Mouse (Mus musculus): ENCODE measurements around the gene BC035044. TPM values are rescaled to one million over a fixed set of nuclear protein-coding genes. Genes with fewer than 3 reads are reported as not detected.
"Not testable (repeated sequence)": the region's sequence is repeated elsewhere in the genome, so short reads cannot be mapped to it uniquely, and the experiment has no call there.

Gene BC035044
- polyA plus RNA-seq, 1 experiment from 2014 or later, result 0.88 TPM

- no peaks in the 10 kb centered on the region for H3K36me3 ChIP-seq (ENCODE audit: control insufficient read depth, insufficient read depth, low read length)
- 87% methylated on average over 3 of the region's 3 CpGs for WGBS
- H3K27me3 ChIP-seq (ENCODE audit: control insufficient read depth, insufficient read depth, low read length), result no peaks in the 10 kb centered on the region
- DNase-seq (ENCODE audit: low spot score) (no peak), ATAC-seq (replicated peaks; ENCODE audit: low FRiP score) (no peak)
- H3K9ac ChIP-seq (ENCODE audit: low read length), result no peak overlapping the region
- H3K4me2 ChIP-seq (ENCODE audit: low read depth, low read length, severe bottlenecking), result no peak overlapping the region
- no peak overlapping the region for H3K27ac ChIP-seq (ENCODE audit: low read depth, low read length)
- H3K4me3 ChIP-seq (ENCODE audit: low read depth, low read length), result no peak overlapping the region
- H3K4me1 ChIP-seq (replicated peaks; ENCODE audit: control insufficient read depth, insufficient read depth, low read length), result no peaks in the 10 kb centered on the region
- H3K9me3 ChIP-seq (ENCODE audit: control insufficient read depth, low read length), result no peaks in the 10 kb centered on the region
Observed at GRCm38 (mm10) chr6:128895404-128896001, 4.6 kb upstream of the BC035044 start.

- Histone ChIP-seq H3K4me1 (replicated peaks; ENCODE audit: control insufficient read depth, insufficient read depth, low read length) (no peaks in the 10 kb centered on the region), H3K9ac (ENCODE audit: low read length) (no peak overlapping the region), H3K27ac (ENCODE audit: low read depth, low read length) (no peak overlapping the region), H3K27me3 (ENCODE audit: control insufficient read depth, insufficient read depth, low read length) (no peaks in the 10 kb centered on the region), H3K4me2 (ENCODE audit: low read depth, low read length, severe bottlenecking) (no peak overlapping the region), H3K36me3 (ENCODE audit: control insufficient read depth, insufficient read depth, low read length) (no peaks in the 10 kb centered on the region), H3K4me3 (ENCODE audit: low read depth, low read length) (no peak overlapping the region), H3K9me3 (ENCODE audit: control insufficient read depth, low read length) (no peaks in the 10 kb centered on the region)
- ATAC-seq (replicated peaks; ENCODE audit: low FRiP score) (no peak), DNase-seq (ENCODE audit: low spot score) (no peak)
- 78% methylated on average over 5 of the region's 5 CpGs for WGBS
Observed at GRCm38 (mm10) chr6:128888834-128889233, 2.1 kb downstream of the BC035044 start.

- H3K36me3 ChIP-seq (ENCODE audit: control insufficient read depth, insufficient read depth, low read length); H3K4me3 ChIP-seq (ENCODE audit: low read depth, low read length); ATAC-seq (replicated peaks; ENCODE audit: low FRiP score); H3K4me2 ChIP-seq (ENCODE audit: low read depth, low read length, severe bottlenecking); H3K27me3 ChIP-seq (ENCODE audit: control insufficient read depth, insufficient read depth, low read length); DNase-seq (ENCODE audit: low spot score); H3K4me1 ChIP-seq (replicated peaks; ENCODE audit: control insufficient read depth, insufficient read depth, low read length); H3K27ac ChIP-seq (ENCODE audit: low read depth, low read length); H3K9ac ChIP-seq (ENCODE audit: low read length); H3K9me3 ChIP-seq (ENCODE audit: control insufficient read depth, low read length): not testable (repeated sequence)
- 91% methylated on average over 6 of the region's 6 CpGs for WGBS
Observed at GRCm38 (mm10) chr6:128887091-128887790, 3.7 kb downstream of the BC035044 start, which contains the start of gene Clec2i. TSS of gene Clec2i (plus strand) at chr6:128887588.

GRCm38 (mm10) chr6:128871910-128872610, 18.9 kb downstream of the BC035044 start:
- H3K27me3 ChIP-seq (ENCODE audit: control insufficient read depth, insufficient read depth, low read length), result no peaks in the 10 kb centered on the region
- no peaks in the 10 kb centered on the region for H3K4me1 ChIP-seq (replicated peaks; ENCODE audit: control insufficient read depth, insufficient read depth, low read length)
- no peak overlapping the region for H3K9ac ChIP-seq (ENCODE audit: low read length)
- DNase-seq (ENCODE audit: low spot score), result no peak
- no peaks in the 10 kb centered on the region for H3K9me3 ChIP-seq (ENCODE audit: control insufficient read depth, low read length)
- H3K4me3 ChIP-seq (ENCODE audit: low read depth, low read length), result no peak overlapping the region
- no peak overlapping the region for H3K27ac ChIP-seq (ENCODE audit: low read depth, low read length)
- no peak overlapping the region for H3K4me2 ChIP-seq (ENCODE audit: low read depth, low read length, severe bottlenecking)
- WGBS, result 93% methylated on average over 1 of the region's 1 CpGs
- no peak for ATAC-seq (replicated peaks; ENCODE audit: low FRiP score)
- no peaks in the 10 kb centered on the region for H3K36me3 ChIP-seq (ENCODE audit: control insufficient read depth, insufficient read depth, low read length)

GRCm38 (mm10) chr6:128868861-128869260, 22.1 kb downstream of the BC035044 start:
- WGBS, result 9% methylated on average over 3 of the region's 3 CpGs
- Histone ChIP-seq H3K27me3 (ENCODE audit: control insufficient read depth, insufficient read depth, low read length) (no peaks in the 10 kb centered on the region), H3K27ac (ENCODE audit: low read depth, low read length) (no peak overlapping the region), H3K9me3 (ENCODE audit: control insufficient read depth, low read length) (no peaks in the 10 kb centered on the region), H3K9ac (ENCODE audit: low read length) (no peak overlapping the region), H3K4me3 (ENCODE audit: low read depth, low read length) (no peak overlapping the region), H3K4me1 (replicated peaks; ENCODE audit: control insufficient read depth, insufficient read depth, low read length) (no peaks in the 10 kb centered on the region), H3K4me2 (ENCODE audit: low read depth, low read length, severe bottlenecking) (no peak overlapping the region), H3K36me3 (ENCODE audit: control insufficient read depth, insufficient read depth, low read length) (no peaks in the 10 kb centered on the region)
- ATAC-seq (replicated peaks; ENCODE audit: low FRiP score) (no peak), DNase-seq (ENCODE audit: low spot score) (no peak)

- Histone ChIP-seq H3K4me3 (ENCODE audit: low read depth, low read length) (no peak overlapping the region), H3K27ac (ENCODE audit: low read depth, low read length) (no peak overlapping the region), H3K9me3 (ENCODE audit: control insufficient read depth, low read length) (no peaks in the 10 kb centered on the region), H3K4me2 (ENCODE audit: low read depth, low read length, severe bottlenecking) (no peak overlapping the region), H3K9ac (ENCODE audit: low read length) (no peak overlapping the region), H3K4me1 (replicated peaks; ENCODE audit: control insufficient read depth, insufficient read depth, low read length) (no peaks in the 10 kb centered on the region), H3K27me3 (ENCODE audit: control insufficient read depth, insufficient read depth, low read length) (no peaks in the 10 kb centered on the region), H3K36me3 (ENCODE audit: control insufficient read depth, insufficient read depth, low read length) (no peaks in the 10 kb centered on the region)
- no peak for DNase-seq (ENCODE audit: low spot score)
- no peak for ATAC-seq (replicated peaks; ENCODE audit: low FRiP score)
- 83% methylated on average over 2 of the region's 2 CpGs for WGBS
Observed at GRCm38 (mm10) chr6:128857976-128858375, 33.0 kb downstream of the BC035044 start.

- Histone ChIP-seq H3K9ac (ENCODE audit: low read length) (no peak overlapping the region), H3K4me2 (ENCODE audit: low read depth, low read length, severe bottlenecking) (no peak overlapping the region), H3K27ac (ENCODE audit: low read depth, low read length) (no peak overlapping the region), H3K36me3 (ENCODE audit: control insufficient read depth, insufficient read depth, low read length) (no peaks in the 10 kb centered on the region), H3K4me1 (replicated peaks; ENCODE audit: control insufficient read depth, insufficient read depth, low read length) (no peaks in the 10 kb centered on the region), H3K27me3 (ENCODE audit: control insufficient read depth, insufficient read depth, low read length) (no peaks in the 10 kb centered on the region), H3K4me3 (ENCODE audit: low read depth, low read length) (no peak overlapping the region), H3K9me3 (ENCODE audit: control insufficient read depth, low read length) (no peaks in the 10 kb centered on the region)
- 86% methylated on average over 5 of the region's 5 CpGs for WGBS
- DNase-seq (ENCODE audit: low spot score), result no peak
- no peak for ATAC-seq (replicated peaks; ENCODE audit: low FRiP score)
Observed at GRCm38 (mm10) chr6:128856250-128856649, 34.7 kb downstream of the BC035044 start.

GRCm38 (mm10) chr6:128855477-128855876, 35.4 kb downstream of the BC035044 start:
- no peak overlapping the region for H3K9ac ChIP-seq (ENCODE audit: low read length)
- DNase-seq (ENCODE audit: low spot score), result no peak

More at GRCm38 (mm10) chr6:128855477-128855876, 35.4 kb downstream of the BC035044 start:
- Histone ChIP-seq H3K4me2 (ENCODE audit: low read depth, low read length, severe bottlenecking) (no peak overlapping the region), H3K27me3 (ENCODE audit: control insufficient read depth, insufficient read depth, low read length) (no peaks in the 10 kb centered on the region), H3K4me3 (ENCODE audit: low read depth, low read length) (no peak overlapping the region), H3K27ac (ENCODE audit: low read depth, low read length) (no peak overlapping the region), H3K36me3 (ENCODE audit: control insufficient read depth, insufficient read depth, low read length) (no peaks in the 10 kb centered on the region), H3K4me1 (replicated peaks; ENCODE audit: control insufficient read depth, insufficient read depth, low read length) (no peaks in the 10 kb centered on the region), H3K9me3 (ENCODE audit: control insufficient read depth, low read length) (no peaks in the 10 kb centered on the region)
- no peak for ATAC-seq (replicated peaks; ENCODE audit: low FRiP score)
- WGBS, result 78% methylated on average over 1 of the region's 1 CpGs

Data from forebrain, embryonic 11.5 days (tissue).